ENCODE assay signal across 35 mouse cellular contexts in the genomic region with DNA sequence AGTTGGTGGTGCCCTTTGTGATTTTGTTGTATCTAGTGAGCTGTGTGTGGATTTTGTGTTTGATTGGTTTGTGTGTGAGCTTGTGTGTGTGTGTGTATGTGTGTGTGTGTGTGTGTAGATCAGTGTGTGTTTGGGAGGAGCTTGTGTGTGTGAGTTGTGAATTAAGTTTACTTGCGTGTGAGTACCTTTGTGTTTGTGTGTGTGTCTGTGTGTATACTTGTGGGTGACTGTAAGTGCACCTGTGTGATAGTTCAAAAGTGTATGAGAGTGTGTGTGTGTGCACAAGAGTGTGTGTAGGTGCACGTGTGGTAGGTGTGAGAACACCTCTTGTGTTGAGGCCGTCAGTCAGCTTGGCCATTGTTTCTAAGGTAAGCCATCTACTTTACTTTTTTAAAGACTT. TPM values are rescaled to one million over a fixed set of nuclear protein-coding genes. Genes with fewer than 3 reads are reported as not detected.
"Had no signal": no experiment of that assay in that cellular context is flagged by ENCODE, and none has a peak within 500 bp of the region (broad histone marks: within the 10 kb centered on the region; RNA-seq: fewer than 3 reads in every experiment).

A gene (plus strand): TSS at position 301 of the 400 bp plus-strand sequence.

- H3K9ac ChIP-seq: limb, embryonic 12.5 days; limb, embryonic 13.5 days; limb, embryonic 15.5 days; liver, embryonic 13.5 days; liver, embryonic 14.5 days; liver, embryonic 15.5 days; lung, embryonic 14.5 days; lung, embryonic 15.5 days; midbrain, embryonic 12.5 days; midbrain, embryonic 13.5 days; midbrain, embryonic 15.5 days had no signal

- H3K4me1 ChIP-seq: limb, embryonic 10.5 days; limb, embryonic 12.5 days; limb, embryonic 13.5 days; limb, embryonic 15.5 days; liver, embryonic 13.5 days; liver, embryonic 15.5 days; lung, embryonic 15.5 days; megakaryocyte, embryonic 14.5 days; midbrain, embryonic 10.5 days; midbrain, embryonic 12.5 days; midbrain, embryonic 13.5 days; midbrain, embryonic 15.5 days had no signal

- ATAC-seq: lung, postnatal 0 days; midbrain, embryonic 13.5 days; midbrain, embryonic 15.5 days; midbrain, embryonic 16.5 days had no signal

- H3K27me3 ChIP-seq: limb, embryonic 12.5 days; limb, embryonic 13.5 days; limb, embryonic 15.5 days; liver, embryonic 13.5 days; liver, embryonic 15.5 days; lung, embryonic 15.5 days; midbrain, embryonic 12.5 days; midbrain, embryonic 13.5 days; midbrain, embryonic 15.5 days had no signal

- DNase-seq: left cerebral cortex, postnatal 4 days; liver; liver, embryonic 13.5 days; lung, adult 18-20 months; lung, adult 2 months; lung, embryonic 14.5 days; lung, postnatal 10 days; lung, postnatal 14 days; lung, postnatal 36 days; midbrain, embryonic 14.5 days had no signal

- H3K27ac ChIP-seq: left cerebral cortex, adult 2 months; limb, embryonic 10.5 days; limb, embryonic 12.5 days; limb, embryonic 13.5 days; limb, embryonic 15.5 days; liver, embryonic 13.5 days; liver, embryonic 14.5 days; liver, embryonic 15.5 days; lung, embryonic 15.5 days; macrophage; midbrain, embryonic 10.5 days; midbrain, embryonic 12.5 days; midbrain, embryonic 13.5 days; midbrain, embryonic 15.5 days had no signal

- H3K36me3 ChIP-seq: limb, embryonic 10.5 days; limb, embryonic 12.5 days; limb, embryonic 13.5 days; limb, embryonic 15.5 days; liver, embryonic 13.5 days; liver, embryonic 15.5 days; lung, embryonic 15.5 days; midbrain, embryonic 10.5 days; midbrain, embryonic 12.5 days; midbrain, embryonic 13.5 days; midbrain, embryonic 15.5 days had no signal

- H3K4me3 ChIP-seq: left cerebral cortex, adult 2 months; limb, embryonic 10.5 days; limb, embryonic 12.5 days; limb, embryonic 13.5 days; limb, embryonic 15.5 days; liver, embryonic 13.5 days; liver, embryonic 15.5 days; lung, embryonic 15.5 days; megakaryocyte, embryonic 14.5 days; midbrain, embryonic 10.5 days; midbrain, embryonic 12.5 days; midbrain, embryonic 13.5 days; midbrain, embryonic 15.5 days; myocyte had no signal

- H3K4me2 ChIP-seq: limb, embryonic 12.5 days; limb, embryonic 13.5 days; limb, embryonic 15.5 days; liver, embryonic 11.5 days; liver, embryonic 13.5 days; liver, embryonic 15.5 days; lung, embryonic 14.5 days; lung, embryonic 15.5 days; midbrain, embryonic 11.5 days; midbrain, embryonic 12.5 days; midbrain, embryonic 13.5 days; midbrain, embryonic 15.5 days had no signal

RNA-seq across cellular contexts. Expression of the gene that starts here (rescaled TPM):
- polyA plus RNA-seq: limb, embryonic 10.5 days; limb, embryonic 11.5 days; limb, embryonic 12.5 days; limb, embryonic 13.5 days; limb, embryonic 14.5 days; limb, embryonic 15.5 days; liver, adult 2 months; liver, embryonic 11.5 days; liver, embryonic 13.5 days; liver, embryonic 14.5 days; liver, embryonic 15.5 days; liver, embryonic 16.5 days; lung, adult 2 months; lung, embryonic 14.5 days; lung, embryonic 15.5 days; lung, embryonic 16.5 days; lung, postnatal 0 days; macrophage; midbrain, embryonic 10.5 days; midbrain, embryonic 11.5 days; midbrain, embryonic 12.5 days; midbrain, embryonic 13.5 days; midbrain, embryonic 14.5 days; midbrain, embryonic 15.5 days; midbrain, embryonic 16.5 days; midbrain, postnatal 0 days; myocyte had no signal
